Mouse (Mus musculus) urinary bladder, postnatal 36 days (tissue): Measurements from ENCODE around the gene Zbtb40.

Experiments
- DNase-seq, 2 experiments: peaks; one replicate each; pipeline ENCODE4 v3.0.0; 2022; ENCODE audit warnings: low spot score in 2 of 2, mixed read lengths in 1 of 2

Zbtb40 gene

GRCm38 (mm10) chr4:136934746-136935613, 113.6 kb downstream of the Zbtb40 start:
- DNase-seq: no peak

- no peak for DNase-seq
Measured at GRCm38 (mm10) chr4:136930474-136930873, 118.1 kb downstream of the Zbtb40 start.
